Mouse (Mus musculus) macrophage (primary cell): Measurements from ENCODE around the gene Bsn. TPM values are rescaled to one million over a fixed set of nuclear protein-coding genes. Genes with fewer than 3 reads are reported as not detected.

Experiments used
- H3K27ac ChIP-seq: fragments of 350-480 bp; formaldehyde crosslinking; 2 replicates; pipeline ENCODE4 v1.9.0; 2021
- H3K36me3 ChIP-seq: fragments of 350-480 bp; formaldehyde crosslinking; 2 replicates; pipeline ENCODE4 v1.9.0; 2021; ENCODE audit errors: inconsistent target
- H3K4me3 ChIP-seq: fragments of 350-480 bp; formaldehyde crosslinking; 2 replicates; pipeline ENCODE4 v1.9.0; 2021; ENCODE audit errors: inconsistent target
- H3K79me2 ChIP-seq: fragments of 350-480 bp; formaldehyde crosslinking; 2 replicates; pipeline ENCODE4 v1.9.0; 2021; ENCODE audit errors: inconsistent target
- WGBS: methylation state at CpG from one replicate; pipeline ENCODE4 v1.1.7; 2026; ENCODE audit warnings: inconsistent platforms; ENCODE audit not compliant: missing documents; 5-methylcytosine and 5-hydroxymethylcytosine counted together
- polyA plus RNA-seq: library from polyadenylated mRNA; stranded (reverse); fragments of 250-400 nt; gene quantifications from 3 replicates; pipeline ENCODE4 v1.2.4, GENCODE M21; 2018; ENCODE audit warnings: inconsistent platforms

Gene Bsn
- polyA plus RNA-seq, 1 experiment from 2014 or later = 4.3 TPM

DNA sequence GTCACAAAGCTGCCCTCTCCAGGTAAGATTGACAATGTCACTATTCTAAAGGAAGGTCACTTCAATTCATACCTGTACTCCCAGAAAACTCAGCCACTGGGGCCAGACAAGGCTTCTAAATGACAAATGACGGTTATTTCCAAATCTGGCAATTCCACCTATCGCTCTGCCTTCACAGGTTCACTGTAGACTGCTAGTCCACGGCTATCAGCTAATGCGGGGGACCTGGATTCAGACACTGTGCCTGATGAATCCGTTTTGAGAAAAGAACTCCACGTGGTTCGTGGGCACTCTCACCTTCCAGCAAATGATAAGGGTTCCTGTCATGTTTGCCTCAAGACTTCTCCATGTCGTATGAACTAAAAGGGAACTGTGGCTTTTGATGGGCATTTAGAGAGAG lies 4.4 kb downstream of the Bsn start:
- no peak overlapping the region for H3K4me3 ChIP-seq
- 74% methylated on average over 8 of the region's 8 CpGs for WGBS
- no peaks in the 10 kb centered on the region for H3K79me2 ChIP-seq
- H3K36me3 ChIP-seq = no peaks in the 10 kb centered on the region
- H3K27ac ChIP-seq = no peak overlapping the region

DNA sequence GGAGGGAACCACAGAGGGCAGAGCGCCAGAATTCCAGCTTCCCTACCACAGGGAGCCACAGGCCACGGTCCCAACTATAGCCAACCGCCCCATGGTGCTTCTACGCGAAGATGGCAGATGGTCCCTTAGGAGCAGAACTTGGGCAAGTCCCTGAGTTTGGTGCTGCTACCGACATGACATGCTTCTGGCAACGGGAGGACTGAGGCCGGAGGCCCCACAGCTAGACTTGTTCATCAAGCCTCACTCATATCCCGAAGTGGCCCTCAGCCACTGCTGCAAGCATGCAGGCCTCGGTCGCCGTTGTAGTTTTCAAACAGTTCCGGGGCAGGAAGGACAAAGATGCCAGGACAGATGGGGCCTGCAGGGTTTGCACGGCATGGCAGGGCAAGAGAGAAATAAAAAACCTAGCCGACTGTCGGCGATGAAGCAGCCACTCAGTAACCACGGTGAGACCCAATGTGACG lies 6.6 kb downstream of the Bsn start:
- H3K4me3 ChIP-seq = no peak overlapping the region
- no peaks in the 10 kb centered on the region for H3K79me2 ChIP-seq
- no peak overlapping the region for H3K27ac ChIP-seq
- WGBS = 93% methylated on average over 17 of the region's 19 CpGs
- H3K36me3 ChIP-seq = no peaks in the 10 kb centered on the region

DNA sequence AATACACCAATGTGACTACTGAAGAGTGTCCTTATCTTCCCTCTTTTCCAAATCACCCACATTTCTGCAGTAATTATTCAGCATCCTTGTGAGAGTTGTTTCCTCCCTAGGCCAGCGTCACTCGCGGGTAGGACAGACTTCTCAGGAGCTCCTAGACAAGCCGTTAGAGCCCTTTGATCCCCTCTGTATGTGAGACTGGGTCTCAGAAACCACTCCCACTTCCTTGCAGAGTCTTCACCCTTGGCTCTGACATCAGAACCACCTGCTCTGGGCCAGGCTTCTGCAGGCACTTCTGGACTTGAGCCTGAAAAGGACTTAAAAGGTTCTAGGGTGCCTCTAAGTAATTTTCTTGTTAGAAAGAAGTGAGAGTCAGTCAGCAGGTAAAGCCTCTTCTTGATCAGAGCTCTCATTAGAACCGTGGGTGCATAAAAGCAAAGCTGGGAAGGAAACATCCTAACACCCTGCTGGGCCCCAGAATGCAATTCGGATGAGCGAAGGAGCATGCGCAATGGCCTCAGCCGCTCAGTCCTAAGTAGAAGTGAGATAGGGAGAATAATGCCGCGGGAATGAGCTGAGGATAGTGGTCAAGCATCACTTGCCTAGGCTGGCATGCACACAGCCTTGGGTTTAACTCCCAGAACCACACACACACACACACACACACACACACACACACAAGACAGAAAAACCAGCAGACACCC lies 7.2 kb downstream of the Bsn start:
- 74% methylated on average over 11 of the region's 11 CpGs for WGBS
- no peaks in the 10 kb centered on the region for H3K79me2 ChIP-seq
- H3K4me3 ChIP-seq = no peak overlapping the region
- H3K36me3 ChIP-seq = no peaks in the 10 kb centered on the region
- no peak overlapping the region for H3K27ac ChIP-seq

DNA sequence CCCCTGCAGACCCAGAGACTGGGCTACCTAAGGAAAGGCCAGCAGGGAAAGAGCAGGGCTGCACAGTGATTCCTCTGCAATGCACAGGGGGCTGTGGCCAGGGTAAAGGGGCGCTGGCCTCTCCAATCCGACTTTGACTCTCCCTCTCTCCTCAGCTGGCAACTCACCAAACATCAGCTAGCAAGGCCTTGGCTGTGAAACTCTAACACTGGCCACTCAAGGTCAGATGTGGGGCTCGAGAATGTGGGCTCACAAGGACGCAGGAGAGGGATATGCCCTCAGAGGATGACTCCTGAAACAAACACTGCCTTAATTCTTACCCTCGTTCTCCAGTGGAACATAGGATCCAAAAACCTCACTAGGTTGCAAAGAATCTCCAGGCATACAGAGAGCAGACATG lies 11.8 kb downstream of the Bsn start:
- Histone ChIP-seq H3K79me2 (no peaks in the 10 kb centered on the region), H3K4me3 (no peak overlapping the region), H3K36me3 (no peaks in the 10 kb centered on the region), H3K27ac (no peak overlapping the region)
- 78% methylated on average over 5 of the region's 5 CpGs for WGBS

- 90% methylated on average over 18 of the region's 19 CpGs for WGBS
- no peaks in the 10 kb centered on the region for H3K36me3 ChIP-seq
- H3K79me2 ChIP-seq = no peaks in the 10 kb centered on the region
- no peak overlapping the region for H3K27ac ChIP-seq
- H3K4me3 ChIP-seq = no peak overlapping the region
Measured at GRCm38 (mm10) chr9:108175116-108175838, 14.9 kb downstream of the Bsn start.

GRCm38 (mm10) chr9:108172777-108173350 lies 17.3 kb downstream of the Bsn start:
- Histone ChIP-seq H3K27ac (no peak overlapping the region), H3K79me2 (no peaks in the 10 kb centered on the region), H3K4me3 (no peak overlapping the region), H3K36me3 (no peaks in the 10 kb centered on the region)
- 80% methylated on average over 5 of the region's 5 CpGs for WGBS

DNA sequence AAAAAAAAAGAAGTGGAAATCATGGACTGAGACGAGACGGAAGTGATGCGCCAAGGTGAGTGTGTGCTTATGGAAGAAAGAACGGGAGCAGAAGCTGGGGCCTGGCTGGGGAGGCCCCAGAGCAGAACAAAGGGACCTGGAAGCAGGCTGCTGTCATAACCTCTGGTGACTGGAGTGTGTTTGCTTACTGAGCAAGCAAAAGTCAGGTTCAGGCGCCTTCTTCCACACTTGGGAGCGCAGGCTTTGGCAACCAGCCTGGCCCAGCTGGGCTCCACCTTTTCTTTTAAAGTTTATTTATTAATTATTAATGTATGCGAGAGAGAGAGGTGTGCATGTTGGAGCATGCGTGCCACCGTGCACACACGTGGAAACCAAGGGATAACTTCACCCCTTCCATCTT lies 20.4 kb downstream of the Bsn start:
- no peak overlapping the region for H3K27ac ChIP-seq
- no peaks in the 10 kb centered on the region for H3K36me3 ChIP-seq
- WGBS = 93% methylated on average over 10 of the region's 10 CpGs
- H3K4me3 ChIP-seq = no peak overlapping the region
- H3K79me2 ChIP-seq = no peaks in the 10 kb centered on the region

DNA sequence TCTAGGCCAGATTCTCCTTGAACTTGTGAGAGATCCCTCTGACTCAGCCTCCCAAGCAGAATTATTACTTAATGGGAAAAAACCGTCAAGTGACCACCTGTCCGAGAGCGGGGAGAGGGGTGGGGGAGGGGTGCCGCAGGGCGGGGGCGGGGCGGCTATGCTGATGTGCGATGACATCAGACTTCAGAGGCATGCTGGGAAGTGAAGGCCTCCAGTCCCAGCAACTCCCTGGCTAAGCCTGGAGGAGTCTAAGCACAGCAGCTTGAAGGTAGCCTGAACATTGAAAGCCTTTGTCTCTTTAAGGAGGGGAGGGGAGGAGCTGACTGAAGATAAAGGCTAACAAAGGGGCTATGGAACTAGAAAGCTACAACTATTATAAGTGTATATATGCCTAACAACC lies 25.0 kb downstream of the Bsn start:
- Histone ChIP-seq H3K27ac (no peak overlapping the region), H3K36me3 (no peaks in the 10 kb centered on the region), H3K4me3 (no peak overlapping the region), H3K79me2 (no peaks in the 10 kb centered on the region)
- 100% methylated on average over 1 of the region's 8 CpGs for WGBS

DNA sequence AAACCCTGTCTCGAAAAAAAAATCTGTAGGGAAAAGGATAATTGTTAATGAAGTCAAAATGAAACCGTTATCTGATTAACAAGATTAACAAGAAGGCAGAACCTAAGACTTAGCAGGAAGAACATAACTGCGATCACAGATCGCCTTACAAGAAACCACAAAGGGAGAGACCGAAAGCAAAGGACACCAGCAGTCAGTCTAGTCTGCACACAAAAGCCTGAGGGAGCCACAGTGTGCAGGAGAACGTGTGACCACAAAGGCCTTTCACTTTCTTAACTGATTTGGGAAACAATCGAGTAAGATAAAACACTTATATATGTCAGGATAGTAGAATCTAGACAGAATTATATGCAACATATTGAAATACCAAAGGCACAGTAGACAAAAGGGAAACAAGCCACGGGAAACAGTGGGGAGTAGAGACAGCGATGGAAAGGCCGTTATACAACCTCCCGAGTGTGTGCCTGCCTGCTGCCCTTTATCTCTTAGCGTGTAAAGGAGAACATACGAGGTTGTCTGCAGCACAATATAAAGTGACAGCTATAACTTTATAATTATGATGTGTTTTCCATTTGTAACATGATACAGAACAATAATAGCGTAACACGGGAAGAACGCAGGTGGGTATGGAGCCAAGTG lies 26.4 kb downstream of the Bsn start:
- Histone ChIP-seq H3K27ac (no peak overlapping the region), H3K79me2 (no peaks in the 10 kb centered on the region), H3K36me3 (no peaks in the 10 kb centered on the region), H3K4me3 (no peak overlapping the region)
- 27% methylated on average over 16 of the region's 16 CpGs for WGBS

DNA sequence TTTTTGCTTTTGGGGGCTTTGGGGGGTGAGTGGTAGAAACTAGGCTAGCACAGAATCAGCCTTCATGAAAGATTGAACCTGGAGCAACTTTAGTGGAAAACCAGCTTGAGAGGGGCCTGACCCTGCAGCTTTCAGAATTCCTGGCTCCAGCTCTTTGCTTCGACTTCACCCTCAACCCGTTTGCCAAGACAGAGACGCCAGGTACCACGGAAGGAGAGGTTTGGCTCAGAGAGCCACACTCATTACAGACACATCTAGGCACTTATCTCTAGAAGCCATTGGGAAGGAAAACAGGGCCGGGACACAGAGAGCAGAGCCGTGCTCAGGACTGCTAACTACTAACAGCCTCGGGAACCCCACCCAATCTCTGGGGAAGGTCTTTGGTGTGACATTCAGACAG lies 32.3 kb downstream of the Bsn start:
- Histone ChIP-seq H3K79me2 (no peaks in the 10 kb centered on the region), H3K27ac (no peak overlapping the region), H3K4me3 (no peak overlapping the region), H3K36me3 (no peaks in the 10 kb centered on the region)
- WGBS = 84% methylated on average over 6 of the region's 7 CpGs

DNA sequence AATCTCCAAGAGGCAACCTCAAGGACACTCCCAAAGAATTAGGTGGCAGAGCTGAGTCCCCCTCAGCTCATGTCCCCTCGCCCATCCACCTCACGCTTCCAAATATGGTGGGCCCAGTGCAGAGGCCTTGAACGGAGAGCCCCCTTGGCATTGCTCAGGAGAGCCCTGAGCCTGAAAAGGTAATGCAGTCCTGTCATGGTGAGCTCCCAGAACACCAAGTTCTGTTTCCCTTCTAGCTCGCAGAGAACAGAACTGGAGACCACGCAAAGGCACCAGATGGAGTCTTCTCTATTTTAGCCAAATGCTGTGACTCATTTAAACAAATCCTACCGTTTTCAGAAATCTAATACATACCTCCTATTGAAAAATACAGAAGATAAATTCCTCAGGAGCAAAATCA lies 32.7 kb downstream of the Bsn start:
- Histone ChIP-seq H3K36me3 (no peaks in the 10 kb centered on the region), H3K4me3 (no peak overlapping the region), H3K27ac (no peak overlapping the region), H3K79me2 (no peaks in the 10 kb centered on the region)
- 84% methylated on average over 6 of the region's 6 CpGs for WGBS

DNA sequence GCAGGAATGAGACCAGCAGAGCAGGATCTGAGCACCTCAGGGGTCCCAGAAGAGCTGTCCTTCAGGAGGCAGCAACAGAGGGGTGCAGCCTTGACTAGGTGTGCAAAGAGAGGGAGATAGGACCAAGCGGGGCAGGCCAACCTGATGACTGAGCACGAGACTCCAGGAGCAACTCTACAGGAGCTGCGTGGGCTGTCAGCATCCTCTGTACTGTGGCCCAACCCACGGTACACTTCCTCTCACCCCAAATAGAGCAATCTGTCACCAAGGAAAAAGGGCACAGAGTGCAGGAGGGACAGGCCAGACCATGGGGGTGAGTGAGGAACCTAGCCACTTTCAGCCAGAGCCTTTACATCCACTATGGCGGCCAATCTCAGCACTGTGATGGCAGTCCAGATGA lies 33.4 kb downstream of the Bsn start:
- no peak overlapping the region for H3K27ac ChIP-seq
- no peaks in the 10 kb centered on the region for H3K79me2 ChIP-seq
- H3K36me3 ChIP-seq = no peaks in the 10 kb centered on the region
- WGBS = 57% methylated on average over 5 of the region's 5 CpGs
- no peak overlapping the region for H3K4me3 ChIP-seq

DNA sequence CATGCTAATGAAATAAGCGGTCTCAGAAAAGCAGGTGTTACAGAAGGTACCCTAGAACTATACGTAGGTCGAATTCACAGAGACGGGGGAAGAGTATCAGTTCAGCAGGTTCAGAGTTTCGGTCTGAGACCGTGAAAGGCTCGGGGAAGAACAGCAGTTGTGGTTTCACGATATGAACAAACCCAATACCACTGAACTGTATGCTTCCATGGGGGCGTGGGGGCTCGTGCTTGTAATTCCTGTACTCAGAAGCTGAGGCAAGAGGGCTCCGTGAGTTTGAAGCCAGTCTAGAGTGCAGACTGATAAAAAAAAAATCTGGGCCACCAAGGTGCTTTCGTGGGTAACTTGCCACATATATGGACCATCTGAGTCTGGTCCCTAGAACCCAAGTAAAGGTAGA lies 35.4 kb downstream of the Bsn start:
- H3K36me3 ChIP-seq = no peaks in the 10 kb centered on the region
- no peak overlapping the region for H3K27ac ChIP-seq
- H3K79me2 ChIP-seq = no peaks in the 10 kb centered on the region
- WGBS = 88% methylated on average over 12 of the region's 12 CpGs
- H3K4me3 ChIP-seq = no peak overlapping the region

DNA sequence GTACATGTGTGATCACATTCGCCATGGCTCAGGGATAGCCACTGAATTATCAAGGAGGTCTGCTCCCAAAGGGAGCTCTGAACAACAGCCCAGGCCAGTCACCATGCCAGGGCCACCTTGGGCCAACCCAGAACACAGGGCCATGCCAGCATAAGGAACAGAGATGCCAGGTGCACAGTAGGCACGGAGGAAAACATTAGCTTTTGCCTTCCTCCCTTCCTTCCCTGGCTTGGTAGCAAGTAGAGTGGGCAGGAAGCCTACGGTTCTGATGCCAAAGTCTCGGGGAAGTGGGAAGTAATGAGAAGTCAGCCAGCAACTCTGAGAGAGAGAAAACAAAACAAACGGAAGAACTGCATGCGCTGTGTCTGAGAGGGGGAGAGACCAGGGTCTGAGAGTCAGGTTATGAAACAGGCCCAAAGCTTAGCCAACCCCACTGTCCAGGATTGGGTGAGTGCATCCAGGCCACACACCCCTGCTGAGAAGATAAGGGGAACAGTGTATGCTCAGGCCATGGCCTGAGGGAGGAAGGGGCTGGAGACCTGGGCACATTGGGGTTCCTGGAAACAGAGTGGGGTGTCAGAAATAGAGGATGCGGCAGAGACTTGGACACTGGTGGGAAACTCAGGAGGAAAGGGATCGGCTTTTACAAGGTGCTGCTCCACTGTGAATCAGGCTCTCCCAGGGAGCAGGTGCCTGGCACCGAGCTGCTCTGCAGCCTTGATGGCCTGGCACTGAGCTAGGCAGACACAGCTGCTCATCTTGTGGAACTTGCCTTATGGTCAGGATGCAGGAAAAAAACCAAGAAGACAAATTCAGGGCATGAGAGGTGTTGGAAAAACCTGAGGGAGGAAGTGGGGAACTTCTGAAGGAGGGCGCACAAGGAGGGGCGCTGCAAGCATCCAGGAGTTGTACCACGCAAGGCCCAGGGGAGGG lies 36.4 kb downstream of the Bsn start:
- WGBS = 58% methylated on average over 12 of the region's 12 CpGs

More for the DNA sequence above, 36.4 kb downstream of the Bsn start:
- no peaks in the 10 kb centered on the region for H3K79me2 ChIP-seq
- no peak overlapping the region for H3K27ac ChIP-seq
- no peaks in the 10 kb centered on the region for H3K36me3 ChIP-seq
- no peak overlapping the region for H3K4me3 ChIP-seq
